Mouse (Mus musculus) brain, embryonic 14.5 days (tissue): ENCODE measurements around the gene Rhbdd1. TPM values are rescaled to one million over a fixed set of nuclear protein-coding genes. Genes with fewer than 3 reads are reported as not detected.

Source experiments
- DNase-seq: peaks from one replicate; pipeline ENCODE4 v3.0.0-alpha.2; 2011; ENCODE audit warnings: low read depth
- CTCF ChIP-seq: fragments of 200-500 bp; IDR thresholded peaks from 2 replicates; pipeline ENCODE4 v1.5.1; 2012; ENCODE audit warnings: inconsistent platforms, mild to moderate bottlenecking, moderate library complexity, borderline replicate concordance; ENCODE audit not compliant: insufficient read depth, insufficient read length; ENCODE audit errors: extremely low read depth
- POLR2A ChIP-seq: fragments of 200-500 bp; IDR thresholded peaks from 2 replicates; pipeline ENCODE4 v1.6.1; 2012; ENCODE audit warnings: mild to moderate bottlenecking, inconsistent platforms, borderline replicate concordance; ENCODE audit not compliant: poor library complexity, insufficient read depth, insufficient read length, severe bottlenecking; ENCODE audit errors: extremely low read depth
- polyA plus RNA-seq: library from polyadenylated mRNA; depleted of rRNA; stranded (reverse); fragments of >200 nt; gene quantifications from 2 replicates; pipeline ENCODE4 v1.2.3, GENCODE M21; 2012

Gene Rhbdd1
- polyA plus RNA-seq, 1 experiment = 4.5 TPM

GRCm38 (mm10) chr1:82384106-82384505 is 67.9 kb downstream of the Rhbdd1 start:
- TF ChIP-seq POLR2A = no peak
- no peak for TF ChIP-seq CTCF
- DNase-seq = no peak

- no peak for DNase-seq
- TF ChIP-seq POLR2A = no peak
- no peak for TF ChIP-seq CTCF
Observed at GRCm38 (mm10) chr1:82385054-82385453, 68.8 kb downstream of the Rhbdd1 start.

- TF ChIP-seq CTCF (no peak), POLR2A (no peak)
- peak; percentile 85 for DNase-seq
Observed at GRCm38 (mm10) chr1:82385827-82386230, 69.6 kb downstream of the Rhbdd1 start.

GRCm38 (mm10) chr1:82386814-82387771 is 70.8 kb downstream of the Rhbdd1 start:
- TF ChIP-seq CTCF = no peak
- TF ChIP-seq POLR2A = no peak
- peak; percentile 51 for DNase-seq

GRCm38 (mm10) chr1:82389371-82389770 is 73.1 kb downstream of the Rhbdd1 start:
- DNase-seq = no peak
- no peak for TF ChIP-seq CTCF

- TF ChIP-seq CTCF (no peak), POLR2A (no peak)
- DNase-seq = peak; percentile 53
Observed at GRCm38 (mm10) chr1:82395371-82395770, 79.1 kb downstream of the Rhbdd1 start.

- TF ChIP-seq POLR2A = no peak
- no peak for TF ChIP-seq CTCF
- peak; percentile 88 for DNase-seq
Observed at GRCm38 (mm10) chr1:82407786-82408185, 91.5 kb downstream of the Rhbdd1 start.

GRCm38 (mm10) chr1:82409271-82409670 is 93.0 kb downstream of the Rhbdd1 start:
- TF ChIP-seq POLR2A = no peak
- no peak for TF ChIP-seq CTCF
- DNase-seq = no peak

GRCm38 (mm10) chr1:82410548-82410947 is 94.3 kb downstream of the Rhbdd1 start:
- TF ChIP-seq CTCF (no peak), POLR2A (no peak)
- no peak for DNase-seq

- TF ChIP-seq POLR2A (no peak), CTCF (no peak)
- no peak for DNase-seq
Observed at GRCm38 (mm10) chr1:82411521-82411920, 95.3 kb downstream of the Rhbdd1 start.

GRCm38 (mm10) chr1:82412085-82412484 is 95.8 kb downstream of the Rhbdd1 start:
- TF ChIP-seq CTCF = no peak
- TF ChIP-seq POLR2A = no peak
- no peak for DNase-seq
